Mouse (Mus musculus): ENCODE measurements around the gene Ercc8.

Gene Ercc8

GRCm38 (mm10) chr13:108219773-108220172 lies 61.2 kb downstream of the Ercc8 start:
- no peak for DNase-seq (ENCODE audit: low read depth)

GRCm38 (mm10) chr13:108229191-108229590 lies 70.7 kb downstream of the Ercc8 start:
- DNase-seq (ENCODE audit: low read depth), result peak; percentile 79

GRCm38 (mm10) chr13:108229634-108230330 lies 71.3 kb downstream of the Ercc8 start:
- DNase-seq (ENCODE audit: low read depth), result no peak

GRCm38 (mm10) chr13:108240012-108240411 lies 81.5 kb downstream of the Ercc8 start:
- no peak for DNase-seq (ENCODE audit: low read depth)

- DNase-seq (ENCODE audit: low read depth), result no peak
Observed at GRCm38 (mm10) chr13:108241715-108242114, 83.2 kb downstream of the Ercc8 start.

Measured in NIH3T3 (cell line).